Mouse (Mus musculus): ENCODE data around the gene Ccdc137.

GRCm38 (mm10) chr11:120442765-120443280 is 15.1 kb upstream of the Ccdc137 start:
- TF ChIP-seq CTCF (IDR thresholded peaks at IDR 0.05; ENCODE audit: low read depth, low read length) (no peak), GATA1 (IDR thresholded peaks at IDR 0.05; ENCODE audit: borderline replicate concordance, low read length) (no peak), TAL1 (conservative IDR thresholded peaks at IDR 0.05; ENCODE audit: low read depth, low read length) (no peak), POLR2AphosphoS5 (IDR thresholded peaks at IDR 0.05; ENCODE audit: insufficient replicate concordance, low read depth, low read length) (no peak)
